Mouse (Mus musculus): ENCODE measurements around the gene Gm14418.
"Not testable (repeated sequence)": the region's sequence is repeated elsewhere in the genome, so short reads cannot be mapped to it uniquely, and the experiment has no call there.

The Gm14418 gene

DNA sequence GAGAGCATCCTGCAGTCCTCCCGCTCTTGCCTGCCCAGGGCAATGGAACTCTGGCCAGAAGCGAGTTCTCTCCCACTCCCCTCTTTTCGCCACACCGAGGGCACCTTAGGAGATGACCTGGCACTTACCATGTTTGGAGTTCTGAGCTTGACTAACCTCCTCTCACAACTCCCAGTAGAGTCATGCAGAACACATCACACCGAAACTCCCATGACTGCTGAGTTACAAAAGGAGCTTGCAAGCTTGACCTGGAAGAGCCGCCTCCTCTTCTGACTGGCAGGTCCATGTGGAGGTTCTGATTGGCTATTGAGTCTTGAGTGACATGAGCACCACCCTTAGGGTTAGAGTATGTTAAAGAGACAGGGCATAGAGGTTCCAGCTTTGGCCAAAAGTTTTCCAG is at the start of gene Gm14418:
Gene Gm14418, minus strand, starts transcription at position 225 of the 400 bp plus-strand sequence.
- DNase-seq = not testable (repeated sequence)
